Mouse (Mus musculus): Measurements from ENCODE around the gene Olfr463.

DNA sequence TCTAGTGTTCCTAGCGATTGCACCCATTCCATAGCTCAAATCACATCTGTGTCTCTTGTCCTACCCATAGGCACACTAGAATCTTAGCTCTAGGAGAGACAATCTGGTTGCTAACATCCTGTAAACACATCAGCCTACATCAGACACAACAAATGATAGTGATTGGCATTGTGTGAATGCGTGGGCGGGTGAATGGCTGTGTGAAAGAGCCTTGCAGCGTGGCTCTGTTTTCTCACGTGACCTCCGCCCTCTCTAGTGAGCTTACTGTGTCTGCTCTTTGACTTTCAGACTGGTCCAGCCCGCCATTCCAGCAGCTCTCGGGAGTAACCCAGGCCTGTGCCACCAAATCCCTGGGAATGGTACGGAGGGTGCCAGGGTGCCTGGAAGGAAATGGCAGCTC is 36.8 kb downstream of the Olfr463 start:
- TF ChIP-seq CTCF (IDR thresholded peaks at IDR 0.05; ENCODE audit: low read depth, low read length) (no peak), POLR2A (IDR thresholded peaks at IDR 0.05; ENCODE audit: borderline replicate concordance, low read depth, low read length) (no peak)

All from bone marrow macrophage, adult 2 months (primary cell).